Mouse (Mus musculus): ENCODE results near the gene Cdc34. TPM values are rescaled to one million over a fixed set of nuclear protein-coding genes. Genes with fewer than 3 reads are reported as not detected.

Gene Cdc34
- polyA plus RNA-seq, 1 experiment from 2014 or later, result 80.5 TPM

DNA sequence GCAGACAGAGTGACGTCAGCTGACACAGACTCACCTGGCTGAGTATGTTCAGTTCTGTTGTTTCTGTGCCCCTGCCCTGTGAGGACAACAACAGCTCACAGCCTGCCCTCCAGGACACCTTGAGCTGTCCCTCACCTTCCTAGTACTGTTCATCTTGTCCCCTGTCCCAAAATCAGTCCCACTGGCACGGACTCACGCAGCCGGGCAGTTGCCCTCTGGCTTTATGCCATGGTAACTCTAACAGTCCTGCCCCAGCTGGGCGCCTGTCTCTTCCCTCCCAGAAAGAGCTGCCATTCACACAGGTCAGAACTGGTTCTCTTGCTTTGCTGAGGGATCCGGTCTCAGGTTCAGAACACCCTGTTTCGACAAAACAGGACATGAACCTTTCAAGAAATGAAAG, 29.2 kb upstream of the Cdc34 start:
- no peak overlapping the region for H3K4me3 ChIP-seq (ENCODE audit: low read depth, low read length)
- 69% methylated on average over 7 of the region's 7 CpGs for WGBS (ENCODE audit: insufficient replicate concordance)
- H3K4me2 ChIP-seq (ENCODE audit: low read depth, low read length), result no peak overlapping the region
- H3K9me3 ChIP-seq (replicated peaks; ENCODE audit: control insufficient read depth, low read length), result no peaks in the 10 kb centered on the region
- no peak for ATAC-seq (ENCODE audit: low read depth)
- 0 out of 2 replicates have a peak, but pooled peaks cover 4% of the 10 kb centered on the region for H3K27me3 ChIP-seq (ENCODE audit: control insufficient read depth, insufficient read depth, low read depth, low read length)
- H3K27ac ChIP-seq (ENCODE audit: low read length), result no peak overlapping the region
- no peaks in the 10 kb centered on the region for H3K36me3 ChIP-seq (ENCODE audit: control insufficient read depth, insufficient read depth)
- H3K9ac ChIP-seq (ENCODE audit: low read depth, low read length), result no peak overlapping the region
- H3K4me1 ChIP-seq (ENCODE audit: control insufficient read depth, low read depth, low read length), result no peaks in the 10 kb centered on the region

- WGBS (ENCODE audit: insufficient replicate concordance), result 38% methylated on average over 1 of the region's 1 CpGs
- H3K4me1 ChIP-seq (ENCODE audit: control insufficient read depth, low read depth, low read length), result no peaks in the 10 kb centered on the region
- H3K9ac ChIP-seq (ENCODE audit: low read depth, low read length), result no peak overlapping the region
- 0 out of 2 replicates have a peak, but pooled peaks cover 4% of the 10 kb centered on the region for H3K27me3 ChIP-seq (ENCODE audit: control insufficient read depth, insufficient read depth, low read depth, low read length)
- no peak for ATAC-seq (ENCODE audit: low read depth)
- no peak overlapping the region for H3K4me3 ChIP-seq (ENCODE audit: low read depth, low read length)
- no peak overlapping the region for H3K27ac ChIP-seq (ENCODE audit: low read length)
- no peak overlapping the region for H3K4me2 ChIP-seq (ENCODE audit: low read depth, low read length)
- H3K9me3 ChIP-seq (replicated peaks; ENCODE audit: control insufficient read depth, low read length), result no peaks in the 10 kb centered on the region
- H3K36me3 ChIP-seq (ENCODE audit: control insufficient read depth, insufficient read depth), result no peaks in the 10 kb centered on the region
Observed at GRCm38 (mm10) chr10:79654946-79655395, 27.0 kb upstream of the Cdc34 start.

DNA sequence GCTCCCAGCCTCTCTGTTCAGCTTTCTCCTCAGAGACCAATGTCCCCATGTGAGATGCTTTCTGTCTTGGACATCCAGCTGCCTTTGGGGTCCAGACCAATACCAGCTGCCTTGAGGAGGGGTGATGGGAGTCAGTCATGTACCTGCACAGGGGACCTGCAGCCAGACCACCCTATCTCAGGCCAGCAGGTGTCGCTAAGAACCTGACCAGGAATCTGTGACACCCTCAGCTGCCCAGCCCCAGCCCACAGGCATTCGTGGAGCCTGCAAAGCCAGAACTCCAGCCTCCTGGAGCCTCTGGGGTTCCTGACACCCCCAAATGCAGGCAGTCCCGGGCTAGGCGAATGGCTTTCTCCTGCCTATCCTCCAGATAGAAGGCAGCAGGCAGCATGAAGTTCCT, 23.2 kb upstream of the Cdc34 start:
- no peak overlapping the region for H3K27ac ChIP-seq (ENCODE audit: low read length)
- H3K4me2 ChIP-seq (ENCODE audit: low read depth, low read length), result no peak overlapping the region
- H3K4me1 ChIP-seq (ENCODE audit: control insufficient read depth, low read depth, low read length), result no peaks in the 10 kb centered on the region
- no peak overlapping the region for H3K4me3 ChIP-seq (ENCODE audit: low read depth, low read length)
- no peaks in the 10 kb centered on the region for H3K36me3 ChIP-seq (ENCODE audit: control insufficient read depth, insufficient read depth)
- no peak overlapping the region for H3K9ac ChIP-seq (ENCODE audit: low read depth, low read length)
- no peaks in the 10 kb centered on the region for H3K9me3 ChIP-seq (replicated peaks; ENCODE audit: control insufficient read depth, low read length)
- 16% methylated on average over 4 of the region's 4 CpGs for WGBS (ENCODE audit: insufficient replicate concordance)
- ATAC-seq (ENCODE audit: low read depth), result 0 out of 2 replicates have a peak, but pooled peaks have one; percentile 24
- H3K27me3 ChIP-seq (ENCODE audit: control insufficient read depth, insufficient read depth, low read depth, low read length), result 0 out of 2 replicates have a peak, but pooled peaks cover 2% of the 10 kb centered on the region

DNA sequence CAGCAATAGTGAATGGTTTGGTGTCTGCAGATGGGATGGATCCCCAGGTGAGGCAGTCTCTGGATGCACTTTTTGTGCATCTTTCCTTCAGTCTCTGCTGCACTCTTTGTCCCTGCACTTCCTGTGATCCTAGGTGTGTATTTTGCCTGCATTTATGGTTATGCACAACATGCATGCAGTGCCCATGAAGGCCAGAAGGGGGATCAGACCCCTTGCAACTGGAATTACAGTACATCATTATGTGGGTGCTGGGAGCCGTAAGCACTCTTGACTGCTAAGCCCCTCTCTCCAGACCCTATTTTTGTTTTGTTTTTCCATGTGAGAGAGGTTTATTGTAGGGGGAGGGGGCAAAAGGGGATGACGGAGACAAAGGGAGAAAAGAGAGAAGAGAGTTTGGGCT, 21.7 kb upstream of the Cdc34 start:
- no peak overlapping the region for H3K27ac ChIP-seq (ENCODE audit: low read length)
- 75% methylated on average over 2 of the region's 2 CpGs for WGBS (ENCODE audit: insufficient replicate concordance)
- H3K36me3 ChIP-seq (ENCODE audit: control insufficient read depth, insufficient read depth), result no peaks in the 10 kb centered on the region
- no peak for ATAC-seq (ENCODE audit: low read depth)
- no peaks in the 10 kb centered on the region for H3K9me3 ChIP-seq (replicated peaks; ENCODE audit: control insufficient read depth, low read length)
- no peak overlapping the region for H3K4me3 ChIP-seq (ENCODE audit: low read depth, low read length)
- no peaks in the 10 kb centered on the region; the same call in 1 of the 2 replicates for H3K4me1 ChIP-seq (ENCODE audit: control insufficient read depth, low read depth, low read length)
- no peak overlapping the region for H3K9ac ChIP-seq (ENCODE audit: low read depth, low read length)
- 0 out of 2 replicates have a peak, but pooled peaks cover 2% of the 10 kb centered on the region for H3K27me3 ChIP-seq (ENCODE audit: control insufficient read depth, insufficient read depth, low read depth, low read length)
- no peak overlapping the region for H3K4me2 ChIP-seq (ENCODE audit: low read depth, low read length)

GRCm38 (mm10) chr10:79661861-79662260, 20.1 kb upstream of the Cdc34 start:
- Histone ChIP-seq H3K9ac (ENCODE audit: low read depth, low read length) (no peak overlapping the region), H3K9me3 (replicated peaks; ENCODE audit: control insufficient read depth, low read length) (no peaks in the 10 kb centered on the region), H3K4me2 (ENCODE audit: low read depth, low read length) (no peak overlapping the region), H3K27me3 (ENCODE audit: control insufficient read depth, insufficient read depth, low read depth, low read length) (no peaks in the 10 kb centered on the region), H3K36me3 (ENCODE audit: control insufficient read depth, insufficient read depth) (no peaks in the 10 kb centered on the region), H3K4me3 (ENCODE audit: low read depth, low read length) (no peak overlapping the region), H3K27ac (ENCODE audit: low read length) (no peak overlapping the region), H3K4me1 (ENCODE audit: control insufficient read depth, low read depth, low read length) (no peaks in the 10 kb centered on the region; the same call in 1 of the 2 replicates)
- 33% methylated on average over 3 of the region's 3 CpGs for WGBS (ENCODE audit: insufficient replicate concordance)
- no peak for ATAC-seq (ENCODE audit: low read depth)

DNA sequence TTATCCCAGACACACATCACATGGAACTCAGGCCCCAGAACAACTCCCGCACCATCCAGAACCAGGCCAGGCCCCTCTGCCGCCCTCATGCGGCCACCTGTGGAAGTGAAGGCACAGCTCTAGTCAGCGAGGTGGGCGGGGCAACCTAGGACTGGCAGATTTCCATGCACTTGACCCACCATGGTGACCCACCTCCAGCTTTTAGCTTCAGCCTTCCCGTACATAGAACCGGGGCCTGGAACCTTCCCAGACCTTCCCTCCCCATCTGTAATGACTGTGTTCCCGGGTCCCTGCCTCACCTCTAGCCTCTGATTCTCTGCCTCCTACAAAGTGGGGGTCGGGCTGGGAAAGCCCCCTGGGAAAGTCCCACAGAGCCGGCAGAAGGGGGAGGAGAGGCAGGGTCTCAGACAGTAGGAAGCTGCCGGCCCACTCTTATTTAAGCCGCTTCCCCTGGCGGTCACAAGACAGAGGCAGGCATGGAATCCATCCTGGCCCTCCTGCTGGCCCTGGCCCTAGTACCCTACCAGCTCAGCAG, 17.8 kb upstream of the Cdc34 start, which contains the start of gene Madcam1:
Gene Madcam1 (plus strand): TSS at position 429 of the 535 bp plus-strand sequence.
- 17% methylated on average over 13 of the region's 13 CpGs for WGBS (ENCODE audit: insufficient replicate concordance)
- no peak within 1 kb of the TSS for H3K9ac ChIP-seq (ENCODE audit: low read depth, low read length)
- H3K27me3 ChIP-seq (ENCODE audit: control insufficient read depth, insufficient read depth, low read depth, low read length), result no peaks in the 10 kb centered on the region
- peaks cover 2% of the 10 kb centered on the region; the same call in 1 of the 2 replicates for H3K4me1 ChIP-seq (ENCODE audit: control insufficient read depth, low read depth, low read length)
- H3K27ac ChIP-seq (ENCODE audit: low read length), result no peak within 1 kb of the TSS
- H3K36me3 ChIP-seq (ENCODE audit: control insufficient read depth, insufficient read depth), result no peaks in the 10 kb centered on the region
- H3K4me2 ChIP-seq (ENCODE audit: low read depth, low read length), result no peak within 1 kb of the TSS
- H3K9me3 ChIP-seq (replicated peaks; ENCODE audit: control insufficient read depth, low read length), result no peaks in the 10 kb centered on the region
- no peak for ATAC-seq (ENCODE audit: low read depth)
- H3K4me3 ChIP-seq (ENCODE audit: low read depth, low read length), result no peak within 1 kb of the TSS

DNA sequence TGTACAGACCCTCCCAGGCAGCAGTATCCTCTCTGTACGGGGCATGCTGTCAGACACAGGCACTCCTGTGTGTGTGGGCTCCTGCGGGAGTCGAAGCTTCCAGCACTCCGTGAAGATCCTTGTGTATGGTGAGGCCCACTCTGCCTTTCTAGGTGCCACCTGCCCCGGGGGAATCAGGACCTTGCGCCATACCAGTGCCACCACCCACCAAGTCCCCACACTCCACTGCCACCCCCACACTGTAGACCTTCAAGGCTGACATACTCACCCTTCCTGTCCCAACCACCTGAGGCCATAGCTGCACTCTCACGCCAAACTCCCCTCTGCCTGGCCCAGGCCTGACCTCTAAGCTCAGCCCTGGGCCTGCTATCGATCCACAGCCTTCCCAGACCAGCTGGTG, 16.9 kb upstream of the Cdc34 start:
- Histone ChIP-seq H3K9ac (ENCODE audit: low read depth, low read length) (no peak overlapping the region), H3K9me3 (replicated peaks; ENCODE audit: control insufficient read depth, low read length) (no peaks in the 10 kb centered on the region), H3K4me2 (ENCODE audit: low read depth, low read length) (no peak overlapping the region), H3K27me3 (ENCODE audit: control insufficient read depth, insufficient read depth, low read depth, low read length) (no peaks in the 10 kb centered on the region), H3K27ac (ENCODE audit: low read length) (no peak overlapping the region), H3K36me3 (ENCODE audit: control insufficient read depth, insufficient read depth) (no peaks in the 10 kb centered on the region), H3K4me3 (ENCODE audit: low read depth, low read length) (no peak overlapping the region), H3K4me1 (ENCODE audit: control insufficient read depth, low read depth, low read length) (peaks cover 4% of the 10 kb centered on the region)
- WGBS (ENCODE audit: insufficient replicate concordance), result 76% methylated on average over 8 of the region's 8 CpGs
- ATAC-seq (ENCODE audit: low read depth), result no peak

DNA sequence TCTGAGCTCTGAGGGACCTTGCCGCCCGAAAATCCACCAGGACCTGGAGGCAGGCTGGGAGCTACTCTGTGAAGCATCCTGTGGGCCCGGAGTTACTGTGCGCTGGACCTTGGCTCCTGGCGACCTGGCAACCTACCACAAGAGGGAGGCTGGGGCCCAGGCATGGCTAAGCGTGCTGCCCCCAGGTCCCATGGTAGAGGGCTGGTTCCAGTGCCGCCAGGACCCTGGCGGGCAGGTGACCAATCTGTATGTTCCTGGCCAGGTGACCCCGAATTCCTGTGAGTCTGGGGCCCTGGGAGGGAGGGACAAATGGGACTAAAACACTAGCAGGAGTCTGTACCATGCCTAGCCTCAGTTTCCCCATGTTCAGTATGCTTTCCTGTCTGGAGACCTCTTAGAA, 15.5 kb upstream of the Cdc34 start:
- Histone ChIP-seq H3K9me3 (replicated peaks; ENCODE audit: control insufficient read depth, low read length) (no peaks in the 10 kb centered on the region), H3K27ac (ENCODE audit: low read length) (no peak overlapping the region), H3K9ac (ENCODE audit: low read depth, low read length) (no peak overlapping the region), H3K27me3 (ENCODE audit: control insufficient read depth, insufficient read depth, low read depth, low read length) (no peaks in the 10 kb centered on the region), H3K4me3 (ENCODE audit: low read depth, low read length) (no peak overlapping the region), H3K36me3 (ENCODE audit: control insufficient read depth, insufficient read depth) (no peaks in the 10 kb centered on the region), H3K4me2 (ENCODE audit: low read depth, low read length) (no peak overlapping the region), H3K4me1 (ENCODE audit: control insufficient read depth, low read depth, low read length) (peaks cover 12% of the 10 kb centered on the region)
- WGBS (ENCODE audit: insufficient replicate concordance), result 50% methylated on average over 9 of the region's 9 CpGs
- ATAC-seq (ENCODE audit: low read depth), result no peak

- ATAC-seq (ENCODE audit: low read depth), result no peak
- peaks cover 12% of the 10 kb centered on the region for H3K4me1 ChIP-seq (ENCODE audit: control insufficient read depth, low read depth, low read length)
- H3K36me3 ChIP-seq (ENCODE audit: control insufficient read depth, insufficient read depth), result no peaks in the 10 kb centered on the region
- WGBS (ENCODE audit: insufficient replicate concordance), result 70% methylated on average over 5 of the region's 5 CpGs
- H3K9me3 ChIP-seq (replicated peaks; ENCODE audit: control insufficient read depth, low read length), result no peaks in the 10 kb centered on the region
- no peak overlapping the region for H3K27ac ChIP-seq (ENCODE audit: low read length)
- H3K4me2 ChIP-seq (ENCODE audit: low read depth, low read length), result no peak overlapping the region
- H3K27me3 ChIP-seq (ENCODE audit: control insufficient read depth, insufficient read depth, low read depth, low read length), result no peaks in the 10 kb centered on the region
- H3K4me3 ChIP-seq (ENCODE audit: low read depth, low read length), result no peak overlapping the region
- no peak overlapping the region for H3K9ac ChIP-seq (ENCODE audit: low read depth, low read length)
Observed at GRCm38 (mm10) chr10:79668076-79668475, 13.9 kb upstream of the Cdc34 start.

Data from liver, embryonic 16.5 days (tissue).